Mouse (Mus musculus) midbrain, embryonic 14.5 days (tissue): Measurements from ENCODE around the gene Nhej1. TPM values are rescaled to one million over a fixed set of nuclear protein-coding genes. Genes with fewer than 3 reads are reported as not detected.

Experiments
- ATAC-seq: fragments of 200-750 bp; cut with Nextera tagmentation; 2 replicates; pipeline ENCODE4 v1.8.0; 2017; ENCODE audit warnings: moderate number of reproducible peaks, moderate library complexity; ENCODE audit not compliant: low FRiP score, low TSS enrichment
- DNase-seq: peaks from one replicate; pipeline ENCODE4 v3.0.0-alpha.2; 2015
- H3K27ac ChIP-seq: fragments of 300-500 bp; sonication (generic); replicated peaks from 2 replicates; pipeline ENCODE4 v1.5.1; 2014; ENCODE audit warnings: mild to moderate bottlenecking, low read depth, low read length, moderate library complexity
- H3K27me3 ChIP-seq: fragments of 300-500 bp; sonication (generic); 2 replicates; pipeline ENCODE4 v1.6.1; 2014; ENCODE audit warnings: low read length, control low read depth, mixed read lengths; ENCODE audit not compliant: control insufficient read depth, insufficient read depth
- H3K36me3 ChIP-seq: fragments of 300-500 bp; sonication (generic); 2 replicates; pipeline ENCODE4 v1.6.1; 2014; ENCODE audit warnings: low read length, control low read depth; ENCODE audit not compliant: control insufficient read depth, insufficient read depth
- H3K4me1 ChIP-seq: fragments of 300-500 bp; sonication (generic); 2 replicates; pipeline ENCODE4 v1.6.1; 2014; ENCODE audit warnings: mild to moderate bottlenecking, antibody characterized with exemption, low read length, control low read depth; ENCODE audit not compliant: control insufficient read depth, insufficient read depth
- H3K4me2 ChIP-seq: fragments of 300-500 bp; sonication (generic); 2 replicates; pipeline ENCODE4 v1.6.1; 2014; ENCODE audit warnings: mild to moderate bottlenecking, low read length, moderate library complexity
- H3K4me3 ChIP-seq: fragments of 300-500 bp; sonication (generic); replicated peaks from 2 replicates; pipeline ENCODE4 v1.5.1; 2014; ENCODE audit warnings: low read depth, low read length
- H3K9ac ChIP-seq: fragments of 300-500 bp; sonication (generic); replicated peaks from 2 replicates; pipeline ENCODE4 v1.6.1; 2014; ENCODE audit warnings: mild to moderate bottlenecking, low read length, moderate library complexity
- H3K9me3 ChIP-seq: fragments of 300-500 bp; sonication (generic); 2 replicates; pipeline ENCODE4 v1.6.1; 2016; ENCODE audit warnings: low read length, control low read depth, mixed read lengths; ENCODE audit not compliant: control insufficient read depth
- WGBS: fragments of 180-500 bp; shearing (Covaris S2); extraction: QIAGEN DNeasy Blood & Tissue Kit; methylation state at CpG from one replicate; pipeline ENCODE4 v1.1.7; 2014; 5-methylcytosine and 5-hydroxymethylcytosine counted together
- polyA plus RNA-seq: library from polyadenylated mRNA; unstranded; fragments of >200 nt; fragmentation: Nextera tagmentation; extraction: Ambion mirVana; gene quantifications from 2 replicates; pipeline ENCODE4 v1.2.1, GENCODE M21; 2014

Nhej1 gene
- polyA plus RNA-seq, result 6.9 and 7.7 TPM in 2 replicates

- peak; percentile 95 for ATAC-seq
- Histone ChIP-seq H3K36me3 (no peaks in the 10 kb centered on the region), H3K27me3 (no peaks in the 10 kb centered on the region), H3K27ac (peak within 1 kb of the TSS; percentile 91), H3K4me3 (peak within 1 kb of the TSS; percentile 58), H3K9me3 (no peaks in the 10 kb centered on the region), H3K9ac (peak within 1 kb of the TSS; percentile 58), H3K4me1 (no peaks in the 10 kb centered on the region), H3K4me2 (peak within 1 kb of the TSS; percentile 68)
- 2% methylated on average over 56 of the region's 56 CpGs for WGBS
- DNase-seq, result peak; percentile 99
Observed at GRCm38 (mm10) chr1:75124346-75125321, at the start of gene Nhej1. TSS of gene Nhej1 (minus strand) at chr1:75125200.

- peaks cover 7% of the 10 kb centered on the region for H3K4me1 ChIP-seq
- peak; percentile 97 for DNase-seq
- 1% methylated on average over 59 of the region's 59 CpGs for WGBS
Observed at GRCm38 (mm10) chr1:75168472-75169464, 43.8 kb upstream of the Nhej1 start, which contains the start of gene Zfand2b. TSS of gene Zfand2b (plus strand) at chr1:75168646.

GRCm38 (mm10) chr1:75168093-75168471, 43.1 kb upstream of the Nhej1 start:
- Histone ChIP-seq H3K4me2 (peak overlapping the region; percentile 72), H3K9ac (peak overlapping the region; percentile 34; the same call in 1 of the 2 replicates), H3K36me3 (peaks cover 31% of the 10 kb centered on the region), H3K9me3 (no peaks in the 10 kb centered on the region), H3K27me3 (no peaks in the 10 kb centered on the region), H3K4me3 (peak overlapping the region; percentile 77), H3K4me1 (peaks cover 7% of the 10 kb centered on the region), H3K27ac (peak overlapping the region; percentile 85)
- no peak for DNase-seq
- ATAC-seq, result peak; percentile 25; the same call in 1 of the 2 replicates
- 9% methylated on average over 7 of the region's 7 CpGs for WGBS

More at GRCm38 (mm10) chr1:75168472-75169464, 43.8 kb upstream of the Nhej1 start, which contains the start of gene Zfand2b:
- Histone ChIP-seq H3K4me2 (peak within 1 kb of the TSS; percentile 72), H3K9ac (peak within 1 kb of the TSS; percentile 59), H3K9me3 (no peaks in the 10 kb centered on the region), H3K27ac (peak within 1 kb of the TSS; percentile 85), H3K4me3 (peak within 1 kb of the TSS; percentile 77), H3K27me3 (no peaks in the 10 kb centered on the region), H3K36me3 (peaks cover 38% of the 10 kb centered on the region)
- ATAC-seq, result peak; percentile 95

GRCm38 (mm10) chr1:75160256-75160617, 35.2 kb upstream of the Nhej1 start:
- Histone ChIP-seq H3K36me3 (no peaks in the 10 kb centered on the region), H3K27ac (no peak overlapping the region), H3K4me3 (no peak overlapping the region), H3K4me1 (no peaks in the 10 kb centered on the region), H3K4me2 (no peak overlapping the region), H3K27me3 (no peaks in the 10 kb centered on the region), H3K9ac (no peak overlapping the region), H3K9me3 (no peaks in the 10 kb centered on the region)
- ATAC-seq (no peak), DNase-seq (no peak)
- WGBS, result 79% methylated on average over 4 of the region's 4 CpGs

- Histone ChIP-seq H3K36me3 (no peaks in the 10 kb centered on the region), H3K27ac (no peak overlapping the region), H3K9me3 (no peaks in the 10 kb centered on the region), H3K4me2 (no peak overlapping the region), H3K4me1 (no peaks in the 10 kb centered on the region), H3K9ac (no peak overlapping the region), H3K27me3 (no peaks in the 10 kb centered on the region), H3K4me3 (no peak overlapping the region)
- DNase-seq (no peak), ATAC-seq (no peak)
- WGBS, result 70% methylated on average over 5 of the region's 5 CpGs
Observed at GRCm38 (mm10) chr1:75159540-75160255, 34.7 kb upstream of the Nhej1 start.

- Histone ChIP-seq H3K4me3 (no peak overlapping the region), H3K27me3 (no peaks in the 10 kb centered on the region), H3K9me3 (no peaks in the 10 kb centered on the region), H3K9ac (no peak overlapping the region), H3K27ac (no peak overlapping the region), H3K4me2 (no peak overlapping the region), H3K36me3 (no peaks in the 10 kb centered on the region), H3K4me1 (no peaks in the 10 kb centered on the region)
- DNase-seq (no peak), ATAC-seq (no peak)
Observed at GRCm38 (mm10) chr1:75158990-75159389, 34.0 kb upstream of the Nhej1 start.

GRCm38 (mm10) chr1:75155837-75156236, 30.8 kb upstream of the Nhej1 start:
- 72% methylated on average over 3 of the region's 3 CpGs for WGBS
- no peak for ATAC-seq
- no peak overlapping the region for H3K4me3 ChIP-seq

GRCm38 (mm10) chr1:75148727-75149126, 23.7 kb upstream of the Nhej1 start:
- ATAC-seq (no peak), DNase-seq (no peak)
- peaks cover 50% of the 10 kb centered on the region for H3K36me3 ChIP-seq
- WGBS, result 91% methylated on average over 4 of the region's 4 CpGs
- H3K4me3 ChIP-seq, result no peak overlapping the region
- peaks cover 4% of the 10 kb centered on the region; the same call in 1 of the 2 replicates for H3K4me1 ChIP-seq
- no peak overlapping the region for H3K9ac ChIP-seq
- H3K27ac ChIP-seq, result no peak overlapping the region
- no peaks in the 10 kb centered on the region for H3K9me3 ChIP-seq
- no peaks in the 10 kb centered on the region for H3K27me3 ChIP-seq
- H3K4me2 ChIP-seq, result no peak overlapping the region

More at GRCm38 (mm10) chr1:75155837-75156236, 30.8 kb upstream of the Nhej1 start:
- Histone ChIP-seq H3K4me2 (no peak overlapping the region), H3K9ac (no peak overlapping the region), H3K27ac (no peak overlapping the region), H3K9me3 (no peaks in the 10 kb centered on the region), H3K36me3 (no peaks in the 10 kb centered on the region), H3K27me3 (no peaks in the 10 kb centered on the region), H3K4me1 (no peaks in the 10 kb centered on the region)
- DNase-seq, result no peak
